Mouse (Mus musculus): ENCODE measurements at regions not wholly inside any gene's neighbourhood (a gene's known extent, or its start where the extent isn't known, plus 50 kb on each side); places are given as distances from the start of the nearest gene placed in this dataset.

- intact Hi-C loops (cut with DNase I), result no loop called here
- DNase-seq (ENCODE audit: low spot score), result no peak
These were observed 97.8 kb downstream of the Wdr11 start for GRCm38 (mm10) chr7:129689464-129689863.

GRCm38 (mm10) chr7:129690868-129691267, 99.2 kb downstream of the Wdr11 start:
- DNase-seq (ENCODE audit: low spot score), result no peak
- intact Hi-C loops (cut with DNase I), result no loop called here

- intact Hi-C loops (cut with DNase I), result no loop called here
- no peak for DNase-seq (ENCODE audit: low spot score)
These were observed 100.0 kb downstream of the Wdr11 start for GRCm38 (mm10) chr7:129691619-129692071.

- DNase-seq (ENCODE audit: low spot score), result no peak
- intact Hi-C loops (cut with DNase I), result no loop called here
These were observed 102.0 kb downstream of the Wdr11 start for GRCm38 (mm10) chr7:129693635-129694034.

GRCm38 (mm10) chr7:129694168-129694567, 102.5 kb downstream of the Wdr11 start:
- DNase-seq (ENCODE audit: low spot score), result no peak
- intact Hi-C loops (cut with DNase I), result no loop called here

GRCm38 (mm10) chr7:129699931-129700570, 108.4 kb downstream of the Wdr11 start:
- no peak for DNase-seq (ENCODE audit: low spot score)
- intact Hi-C loops (cut with DNase I), result no loop called here

GRCm38 (mm10) chr7:129727559-129727958, 135.9 kb downstream of the Wdr11 start:
- intact Hi-C loops (cut with DNase I), result no loop called here
- DNase-seq (ENCODE audit: low spot score), result no peak

GRCm38 (mm10) chr7:129729709-129730238, 138.1 kb downstream of the Wdr11 start:
- intact Hi-C loops (cut with DNase I), result no loop called here
- DNase-seq (ENCODE audit: low spot score), result no peak

- DNase-seq (ENCODE audit: low spot score), result no peak
- intact Hi-C loops (cut with DNase I), result no loop called here
These were observed 139.2 kb downstream of the Wdr11 start for GRCm38 (mm10) chr7:129730785-129731352.

- intact Hi-C loops (cut with DNase I), result no loop called here
These were observed 151.0 kb downstream of the Wdr11 start for GRCm38 (mm10) chr7:129742657-129743056.

GRCm38 (mm10) chr7:129743955-129744666, 152.4 kb downstream of the Wdr11 start:
- no peak for DNase-seq (ENCODE audit: low spot score)
- intact Hi-C loops (cut with DNase I), result no loop called here

More at GRCm38 (mm10) chr7:129742657-129743056, 151.0 kb downstream of the Wdr11 start:
- DNase-seq (ENCODE audit: low spot score), result no peak

- no peak for DNase-seq (ENCODE audit: low spot score)
- intact Hi-C loops (cut with DNase I), result no loop called here
These were observed 155.0 kb downstream of the Wdr11 start for GRCm38 (mm10) chr7:129746639-129747038.

- intact Hi-C loops (cut with DNase I), result no loop called here
- no peak for DNase-seq (ENCODE audit: low spot score)
These were observed 159.3 kb downstream of the Wdr11 start for GRCm38 (mm10) chr7:129750936-129751335.

GRCm38 (mm10) chr7:129754737-129755136, 163.1 kb downstream of the Wdr11 start:
- DNase-seq (ENCODE audit: low spot score), result no peak
- intact Hi-C loops (cut with DNase I), result no loop called here

- intact Hi-C loops (cut with DNase I), result no loop called here
- DNase-seq (ENCODE audit: low spot score), result no peak
These were observed 164.5 kb downstream of the Wdr11 start for GRCm38 (mm10) chr7:129756138-129756537.

GRCm38 (mm10) chr7:129759848-129760247, 168.2 kb downstream of the Wdr11 start:
- no peak for DNase-seq (ENCODE audit: low spot score)

GRCm38 (mm10) chr7:129760386-129760785, 168.7 kb downstream of the Wdr11 start:
- intact Hi-C loops (cut with DNase I), result no loop called here

More at GRCm38 (mm10) chr7:129759848-129760247, 168.2 kb downstream of the Wdr11 start:
- intact Hi-C loops (cut with DNase I), result no loop called here

GRCm38 (mm10) chr7:129763754-129764153, 172.1 kb downstream of the Wdr11 start:
- no peak for DNase-seq (ENCODE audit: low spot score)
- intact Hi-C loops (cut with DNase I), result no loop called here

More at GRCm38 (mm10) chr7:129760386-129760785, 168.7 kb downstream of the Wdr11 start:
- no peak for DNase-seq (ENCODE audit: low spot score)

GRCm38 (mm10) chr7:129764456-129764970, 172.8 kb downstream of the Wdr11 start:
- DNase-seq (ENCODE audit: low spot score), result no peak
- intact Hi-C loops (cut with DNase I), result no loop called here

- intact Hi-C loops (cut with DNase I), result no loop called here
- DNase-seq (ENCODE audit: low spot score), result no peak
These were observed 174.0 kb downstream of the Wdr11 start for GRCm38 (mm10) chr7:129765681-129766080.

Data from heart, postnatal 25 days (tissue).